Mouse (Mus musculus) neural tube, embryonic 13.5 days (tissue): ENCODE measurements at regions not wholly inside any gene's neighbourhood (a gene's known extent, or its start where the extent isn't known, plus 50 kb on each side); places are given as distances from the start of the nearest gene placed in this dataset.
A peak's percentile ranks its signal among the peaks of the same experiment; 100 is the strongest.

ENCODE experiments used
- ATAC-seq: fragments of 200-750 bp; cut with Nextera tagmentation; 2 replicates; pipeline ENCODE4 v1.8.0; 2017; ENCODE audit warnings: low read depth, mild to moderate bottlenecking, moderate TSS enrichment, moderate library complexity
- H3K27ac ChIP-seq: fragments of 300-500 bp; sonication (generic); replicated peaks from 2 replicates; pipeline ENCODE4 v1.5.1; 2015; ENCODE audit warnings: moderate library complexity, mild to moderate bottlenecking, inconsistent platforms
- H3K27me3 ChIP-seq: fragments of 300-500 bp; sonication (generic); 2 replicates; pipeline ENCODE4 v1.6.1; 2015; ENCODE audit warnings: mild to moderate bottlenecking, inconsistent platforms
- H3K36me3 ChIP-seq: fragments of 300-500 bp; sonication (generic); 2 replicates; pipeline ENCODE4 v1.6.1; 2015; ENCODE audit warnings: mild to moderate bottlenecking, inconsistent platforms
- H3K4me1 ChIP-seq: fragments of 300-500 bp; sonication (generic); replicated peaks from 2 replicates; pipeline ENCODE4 v1.6.1; 2015; ENCODE audit warnings: inconsistent platforms
- H3K4me2 ChIP-seq: fragments of 300-500 bp; sonication (generic); 2 replicates; pipeline ENCODE4 v1.6.1; 2015; ENCODE audit warnings: inconsistent platforms, mild to moderate bottlenecking, moderate library complexity
- H3K4me3 ChIP-seq: fragments of 300-500 bp; sonication (generic); 2 replicates; pipeline ENCODE4 v1.5.1; 2015; ENCODE audit warnings: mild to moderate bottlenecking, inconsistent platforms
- H3K9ac ChIP-seq: fragments of 300-500 bp; sonication (generic); 2 replicates; pipeline ENCODE4 v1.6.1; 2015; ENCODE audit warnings: moderate library complexity, mild to moderate bottlenecking, inconsistent platforms
- H3K9me3 ChIP-seq: fragments of 300-500 bp; sonication (generic); 2 replicates; pipeline ENCODE4 v1.6.1; 2016; ENCODE audit warnings: inconsistent platforms
- WGBS: fragments of 180-500 bp; shearing (Covaris S2); methylation state at CpG from one replicate; pipeline ENCODE4 v1.1.7; 2015; 5-methylcytosine and 5-hydroxymethylcytosine counted together

DNA sequence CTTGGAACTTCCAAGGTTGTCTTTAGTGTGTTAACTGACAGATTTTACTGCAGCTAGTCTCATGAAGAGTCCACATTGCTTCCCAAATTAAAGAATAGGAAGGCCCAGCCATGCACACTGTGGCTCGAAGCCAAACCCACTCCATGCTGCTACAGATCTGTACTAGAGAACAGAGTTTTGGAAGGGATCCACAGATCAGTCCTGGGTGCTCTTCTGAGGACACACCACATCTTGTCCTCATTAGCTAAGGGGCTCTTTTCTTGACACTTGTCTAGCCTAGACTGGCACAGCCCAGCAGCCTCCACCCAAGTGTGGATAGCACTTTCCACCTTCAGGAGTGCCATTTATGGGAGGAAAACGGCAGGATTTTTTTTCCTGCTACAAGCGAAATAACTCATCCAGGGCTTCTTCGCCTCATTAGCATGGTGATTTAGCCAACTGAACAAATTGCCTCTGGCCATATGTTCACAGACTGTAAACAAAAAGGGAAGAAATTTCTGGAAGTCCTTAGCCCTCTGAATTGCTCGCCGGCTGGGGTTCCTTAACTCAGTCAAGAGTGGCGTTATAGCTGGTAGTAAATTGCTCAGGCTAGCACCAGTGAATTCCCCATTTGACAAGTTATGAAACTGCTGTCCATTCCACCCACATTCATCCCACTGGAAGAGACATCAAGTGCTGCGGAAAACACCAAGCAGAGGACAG is 690.4 kb downstream of the Defb40 start:
- WGBS, result 54% methylated on average over 8 of the region's 8 CpGs
- Histone ChIP-seq H3K36me3 (no peaks in the 10 kb centered on the region), H3K9me3 (no peaks in the 10 kb centered on the region), H3K27me3 (no peaks in the 10 kb centered on the region), H3K4me1 (peaks cover 6% of the 10 kb centered on the region; the same call in 1 of the 2 replicates), H3K4me3 (no peak overlapping the region), H3K27ac (no peak overlapping the region), H3K4me2 (no peak overlapping the region), H3K9ac (no peak overlapping the region)
- peak; percentile 50; the same call in 1 of the 2 replicates for ATAC-seq

GRCm38 (mm10) chr8:18279932-18280331 is 698.1 kb downstream of the Defb40 start:
- no peaks in the 10 kb centered on the region for H3K4me1 ChIP-seq
- no peak for ATAC-seq
- no peak overlapping the region for H3K9ac ChIP-seq
- no peaks in the 10 kb centered on the region for H3K9me3 ChIP-seq
- H3K27me3 ChIP-seq, result no peaks in the 10 kb centered on the region
- no peak overlapping the region for H3K4me2 ChIP-seq
- H3K36me3 ChIP-seq, result no peaks in the 10 kb centered on the region
- 76% methylated on average over 4 of the region's 4 CpGs for WGBS
- H3K27ac ChIP-seq, result no peak overlapping the region
- H3K4me3 ChIP-seq, result no peak overlapping the region

DNA sequence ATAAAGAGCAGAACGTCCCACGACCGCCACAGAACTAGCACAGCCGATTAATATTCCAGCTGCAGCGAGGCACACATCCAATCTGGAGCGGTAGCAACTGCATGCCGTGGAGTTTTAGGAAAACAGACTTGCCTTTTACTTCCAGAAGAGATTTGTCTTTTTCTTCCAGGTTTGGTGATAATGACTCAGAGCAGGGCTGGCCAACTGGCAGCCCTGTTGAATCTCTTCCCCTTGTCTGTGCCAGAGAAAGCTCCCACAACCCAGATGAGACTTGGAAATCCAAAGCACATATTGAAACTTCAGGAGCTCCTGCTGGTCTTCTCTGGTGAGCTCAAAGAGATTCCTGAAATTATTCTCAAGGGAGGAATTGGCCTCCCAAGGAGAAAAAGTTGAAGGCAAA is 709.8 kb downstream of the Defb40 start:
- Histone ChIP-seq H3K4me1 (no peaks in the 10 kb centered on the region), H3K27me3 (no peaks in the 10 kb centered on the region), H3K9ac (no peak overlapping the region), H3K36me3 (no peaks in the 10 kb centered on the region), H3K9me3 (no peaks in the 10 kb centered on the region), H3K4me3 (no peak overlapping the region), H3K4me2 (no peak overlapping the region), H3K27ac (no peak overlapping the region)
- WGBS, result 82% methylated on average over 7 of the region's 7 CpGs
- no peak for ATAC-seq

GRCm38 (mm10) chr8:18258287-18258961 is 719.6 kb downstream of the Defb40 start:
- WGBS, result 80% methylated on average over 7 of the region's 7 CpGs
- Histone ChIP-seq H3K4me2 (no peak overlapping the region), H3K27ac (no peak overlapping the region), H3K36me3 (no peaks in the 10 kb centered on the region), H3K9me3 (no peaks in the 10 kb centered on the region), H3K4me1 (no peaks in the 10 kb centered on the region), H3K9ac (no peak overlapping the region), H3K27me3 (no peaks in the 10 kb centered on the region), H3K4me3 (no peak overlapping the region)
- ATAC-seq, result no peak

GRCm38 (mm10) chr8:18246299-18246698 is 731.8 kb downstream of the Defb40 start:
- Histone ChIP-seq H3K9me3 (no peaks in the 10 kb centered on the region), H3K36me3 (no peaks in the 10 kb centered on the region), H3K4me3 (no peak overlapping the region), H3K27me3 (no peaks in the 10 kb centered on the region), H3K27ac (no peak overlapping the region; the same call in 1 of the 2 replicates), H3K9ac (no peak overlapping the region), H3K4me1 (no peaks in the 10 kb centered on the region), H3K4me2 (no peak overlapping the region)
- no peak for ATAC-seq
- WGBS, result 54% methylated on average over 12 of the region's 12 CpGs

- no peak for ATAC-seq
- Histone ChIP-seq H3K4me3 (no peak overlapping the region), H3K27ac (no peak overlapping the region), H3K4me1 (peaks cover 8% of the 10 kb centered on the region; the same call in 1 of the 2 replicates), H3K9ac (no peak overlapping the region), H3K9me3 (no peaks in the 10 kb centered on the region), H3K27me3 (no peaks in the 10 kb centered on the region), H3K36me3 (no peaks in the 10 kb centered on the region), H3K4me2 (no peak overlapping the region)
- 59% methylated on average over 2 of the region's 2 CpGs for WGBS
Observed at GRCm38 (mm10) chr8:18217599-18217998, 760.5 kb downstream of the Defb40 start.

DNA sequence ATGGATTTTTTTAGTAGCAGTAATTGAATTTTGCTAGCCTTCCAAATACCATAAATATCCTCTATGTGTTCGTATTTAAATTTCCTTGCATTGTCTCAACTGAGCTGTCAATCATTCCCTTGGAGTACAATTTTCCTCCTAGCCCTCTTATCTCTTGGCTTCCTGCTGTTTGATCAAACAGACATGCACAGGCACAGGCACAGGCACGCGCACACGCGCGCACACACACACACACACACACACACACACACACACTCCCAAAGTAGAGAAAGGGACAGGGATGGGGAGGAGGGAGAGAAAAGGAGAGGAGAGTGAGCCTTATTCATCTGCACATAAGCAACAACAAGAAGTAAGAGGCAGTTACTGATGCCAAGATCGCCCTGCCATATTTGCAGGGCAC is 760.9 kb downstream of the Defb40 start:
- no peak overlapping the region for H3K4me2 ChIP-seq
- ATAC-seq, result no peak
- no peaks in the 10 kb centered on the region for H3K36me3 ChIP-seq
- 82% methylated on average over 7 of the region's 7 CpGs for WGBS
- no peaks in the 10 kb centered on the region for H3K27me3 ChIP-seq
- H3K4me1 ChIP-seq, result peaks cover 8% of the 10 kb centered on the region; the same call in 1 of the 2 replicates
- no peak overlapping the region for H3K27ac ChIP-seq
- no peak overlapping the region for H3K4me3 ChIP-seq
- no peak overlapping the region for H3K9ac ChIP-seq
- H3K9me3 ChIP-seq, result no peaks in the 10 kb centered on the region

DNA sequence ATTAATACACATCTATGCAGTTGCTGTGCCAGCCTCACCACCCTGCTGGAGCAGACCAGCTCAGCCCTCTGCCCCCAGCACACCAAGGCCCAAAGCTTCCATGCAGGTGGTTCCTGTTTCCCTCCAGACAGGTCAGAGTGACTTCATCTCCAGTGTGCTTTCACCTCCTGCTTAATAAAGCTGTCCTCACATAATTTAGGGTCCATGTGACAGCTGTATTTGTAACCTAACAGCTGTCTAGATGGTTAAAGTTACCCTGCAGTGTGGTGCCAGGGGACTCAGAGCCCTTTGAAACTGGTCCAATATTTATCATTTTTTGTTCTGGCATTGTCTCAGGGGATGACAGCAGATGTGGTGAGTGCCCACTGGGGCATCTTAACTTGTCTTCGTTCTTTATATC is 761.5 kb downstream of the Defb40 start:
- Histone ChIP-seq H3K27me3 (no peaks in the 10 kb centered on the region), H3K36me3 (no peaks in the 10 kb centered on the region), H3K4me3 (no peak overlapping the region), H3K9ac (no peak overlapping the region), H3K9me3 (no peaks in the 10 kb centered on the region), H3K27ac (no peak overlapping the region), H3K4me1 (peaks cover 8% of the 10 kb centered on the region; the same call in 1 of the 2 replicates), H3K4me2 (no peak overlapping the region)
- 34% methylated on average over 1 of the region's 1 CpGs for WGBS
- peak; percentile 59 for ATAC-seq

- no peaks in the 10 kb centered on the region for H3K27me3 ChIP-seq
- 96% methylated on average over 1 of the region's 1 CpGs for WGBS
- no peak overlapping the region for H3K4me2 ChIP-seq
- no peak overlapping the region for H3K9ac ChIP-seq
- H3K36me3 ChIP-seq, result no peaks in the 10 kb centered on the region
- no peak overlapping the region for H3K4me3 ChIP-seq
- H3K4me1 ChIP-seq, result 0 out of 2 replicates have a peak, but pooled peaks cover 3% of the 10 kb centered on the region
- H3K9me3 ChIP-seq, result no peaks in the 10 kb centered on the region
- ATAC-seq, result no peak
- H3K27ac ChIP-seq, result no peak overlapping the region
Observed at GRCm38 (mm10) chr8:18210067-18210466, 768.0 kb downstream of the Defb40 start.

- H3K9me3 ChIP-seq, result no peaks in the 10 kb centered on the region
- no peaks in the 10 kb centered on the region for H3K36me3 ChIP-seq
- H3K4me2 ChIP-seq, result no peak overlapping the region
- 0 out of 2 replicates have a peak, but pooled peaks cover 3% of the 10 kb centered on the region for H3K4me1 ChIP-seq
- WGBS, result 48% methylated on average over 1 of the region's 1 CpGs
- peak; percentile 90 for ATAC-seq
- no peak overlapping the region for H3K9ac ChIP-seq
- no peaks in the 10 kb centered on the region for H3K27me3 ChIP-seq
- H3K4me3 ChIP-seq, result no peak overlapping the region
- peak overlapping the region; percentile 29; the same call in 1 of the 2 replicates for H3K27ac ChIP-seq
Observed at GRCm38 (mm10) chr8:18208658-18209057, 769.4 kb downstream of the Defb40 start.

GRCm38 (mm10) chr8:18187486-18187885 is 790.6 kb downstream of the Defb40 start:
- Histone ChIP-seq H3K27ac (no peak overlapping the region), H3K9ac (no peak overlapping the region), H3K4me3 (no peak overlapping the region), H3K36me3 (no peaks in the 10 kb centered on the region), H3K4me2 (no peak overlapping the region), H3K9me3 (no peaks in the 10 kb centered on the region), H3K27me3 (no peaks in the 10 kb centered on the region), H3K4me1 (no peaks in the 10 kb centered on the region)
- no peak for ATAC-seq

DNA sequence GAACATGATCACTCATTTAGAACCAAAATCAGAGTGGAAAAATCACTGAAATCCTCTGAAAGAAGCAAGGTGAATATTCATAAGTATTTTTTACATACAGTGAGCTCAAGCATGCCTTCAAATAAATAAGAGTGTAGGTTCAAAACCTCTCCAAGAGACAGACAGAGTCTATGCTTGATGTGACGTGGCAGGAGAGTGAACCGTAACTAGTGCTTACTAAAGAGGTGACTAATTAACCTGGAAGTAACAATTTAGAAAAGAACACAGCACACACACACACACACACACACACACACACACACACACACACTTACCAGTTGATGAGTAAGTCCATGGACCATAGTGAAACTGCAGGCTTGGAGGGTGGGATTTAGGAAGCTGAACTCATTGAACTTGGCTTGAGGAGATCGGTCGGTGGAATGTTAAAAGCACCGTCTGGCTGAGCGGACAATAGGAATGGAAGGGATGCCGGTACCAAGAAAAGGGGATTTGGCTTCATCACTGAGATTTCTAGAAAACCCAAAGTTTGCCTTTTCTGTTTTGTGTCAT is 802.4 kb downstream of the Defb40 start:
- WGBS, result 90% methylated on average over 7 of the region's 7 CpGs
- peaks cover 4% of the 10 kb centered on the region; the same call in 1 of the 2 replicates for H3K4me1 ChIP-seq

More for the DNA sequence above, 802.4 kb downstream of the Defb40 start:
- no peak for ATAC-seq
- no peak overlapping the region for H3K4me2 ChIP-seq
- no peak overlapping the region for H3K9ac ChIP-seq
- H3K27ac ChIP-seq, result no peak overlapping the region
- no peaks in the 10 kb centered on the region for H3K9me3 ChIP-seq
- H3K36me3 ChIP-seq, result no peaks in the 10 kb centered on the region
- H3K4me3 ChIP-seq, result no peak overlapping the region
- H3K27me3 ChIP-seq, result no peaks in the 10 kb centered on the region
